Mouse (Mus musculus) MEL (cell line): ENCODE data around the gene St6galnac5.

ENCODE experiments used
- CTCF ChIP-seq, 3 experiments: IDR thresholded peaks in 2 of 3; conservative IDR thresholded peaks in 1 of 3; 2 replicates each; pipeline ENCODE4 v1.5.1; 2011 to 2012; ENCODE audit warnings: low read length in 3 of 3, low read depth in 2 of 3, mild to moderate bottlenecking in 2 of 3, improper control_type of control experiment in 1 of 3, inconsistent platforms in 1 of 3, mixed read lengths in 1 of 3, moderate library complexity in 1 of 3; ENCODE audit not compliant: control insufficient read depth in 1 of 3, insufficient read depth in 1 of 3, poor library complexity in 1 of 3, severe bottlenecking in 1 of 3
- EP300 ChIP-seq, 2 experiments: IDR thresholded peaks; 2 replicates each; pipeline ENCODE4 v1.6.1; 2011; ENCODE audit warnings: improper control_type of control experiment in 2 of 2, low read length in 2 of 2, low read depth in 1 of 2, mild to moderate bottlenecking in 1 of 2
- ETS1 ChIP-seq: IDR thresholded peaks from 2 replicates; pipeline ENCODE4 v1.6.1; 2012; ENCODE audit warnings: low read depth, mild to moderate bottlenecking, inconsistent platforms, low read length, improper control_type of control experiment, moderate library complexity
- GATA1 ChIP-seq: IDR thresholded peaks from 2 replicates; pipeline ENCODE4 v1.6.1; 2011; ENCODE audit warnings: low read depth, low read length, improper control_type of control experiment
- POLR2A ChIP-seq, 2 experiments: IDR thresholded peaks; 2 replicates each; pipeline ENCODE4 v1.6.1; 2011 to 2012; ENCODE audit warnings: low read length in 2 of 2, mild to moderate bottlenecking in 2 of 2, control low read depth in 1 of 2, improper control_type of control experiment in 1 of 2, low read depth in 1 of 2, moderate library complexity in 1 of 2; ENCODE audit not compliant: control insufficient read depth in 1 of 2, insufficient read depth in 1 of 2, poor library complexity in 1 of 2
- RAD21 ChIP-seq: IDR thresholded peaks from 2 replicates; pipeline ENCODE4 v1.6.1; 2011; ENCODE audit warnings: mild to moderate bottlenecking, low read depth, low read length, improper control_type of control experiment
- SIN3A ChIP-seq: IDR thresholded peaks from 2 replicates; pipeline ENCODE4 v1.6.1; 2012; ENCODE audit warnings: low read length, improper control_type of control experiment, inconsistent platforms
- TAL1 ChIP-seq: IDR thresholded peaks from 2 replicates; pipeline ENCODE4 v1.6.1; 2012; ENCODE audit warnings: mild to moderate bottlenecking, inconsistent platforms, low read length, moderate library complexity, mixed read lengths
- ZNF384 ChIP-seq: IDR thresholded peaks from 2 replicates; pipeline ENCODE4 v1.6.1; 2012; ENCODE audit warnings: low read depth, mild to moderate bottlenecking, inconsistent platforms, low read length, improper control_type of control experiment

DNA sequence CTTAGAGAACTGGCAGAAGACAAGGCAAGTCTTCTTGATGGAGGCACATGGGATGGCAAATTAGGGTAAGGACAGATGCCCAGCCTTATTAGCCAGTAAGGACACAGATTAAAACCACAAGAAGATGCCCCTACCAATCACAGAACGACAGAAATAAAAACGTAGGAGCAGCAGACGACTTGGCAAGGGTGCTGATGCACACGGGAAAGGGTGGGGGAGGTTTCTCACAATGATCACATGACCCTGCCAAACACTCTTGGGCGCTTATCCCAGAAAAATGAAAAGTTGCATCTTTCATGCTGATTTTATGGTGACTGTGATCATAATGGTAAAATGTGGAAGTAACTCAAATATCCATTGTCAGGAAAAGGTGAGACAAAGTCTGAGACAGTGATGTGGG is 75.0 kb downstream of the St6galnac5 start:
- TF ChIP-seq SIN3A (no peak), EP300 (IDR thresholded peaks at IDR 0.05; ENCODE audit: low read depth in 1 of 2, low read length in 2 of 2) (no peak), GATA1 (no peak), POLR2A (IDR thresholded peaks at IDR 0.05; ENCODE audit: control insufficient read depth in 1 of 2, insufficient read depth in 1 of 2, low read depth in 1 of 2, low read length in 2 of 2, poor library complexity in 1 of 2) (no peak), CTCF (IDR thresholded peaks at IDR 0.05 in 2 of 3, conservative IDR thresholded peaks at IDR 0.05 in 1 of 3; ENCODE audit: control insufficient read depth in 1 of 3, insufficient read depth in 1 of 3, low read depth in 2 of 3, low read length in 3 of 3, poor library complexity in 1 of 3, severe bottlenecking in 1 of 3) (no peak), RAD21 (no peak), TAL1 (no peak), ETS1 (no peak), ZNF384 (no peak)
